In the genomic region with DNA sequence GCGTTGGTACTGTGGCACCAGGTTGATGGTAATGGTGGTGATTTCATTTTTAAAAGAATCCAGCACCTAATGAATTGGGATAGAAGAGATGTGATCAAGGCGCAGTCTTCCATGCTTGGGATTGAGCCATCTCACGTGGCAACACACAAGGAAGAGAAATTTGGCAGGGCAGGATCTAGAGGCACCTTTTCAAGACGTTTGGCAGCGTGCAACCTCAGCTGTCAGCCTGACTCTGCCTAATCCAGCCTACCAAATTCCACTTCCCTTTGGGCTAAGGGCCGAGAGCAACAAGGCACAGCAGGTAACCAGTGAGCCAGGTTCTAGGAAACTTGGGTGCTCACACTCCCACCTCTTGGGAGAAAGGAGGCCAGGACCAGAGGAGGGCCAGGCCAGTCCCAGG, we compare ENCODE assay signal across 14 mouse cellular contexts. TPM values are rescaled to one million over a fixed set of nuclear protein-coding genes. Genes with fewer than 3 reads are reported as not detected.
DNase-seq lines count a peak whose midpoint lies in the region; ATAC-seq and TF ChIP-seq lines count a peak whose summit lies in the region.
"Had no signal": no experiment of that assay in that cellular context is flagged by ENCODE, and none has a peak within 500 bp of the region (broad histone marks: within the 10 kb centered on the region; RNA-seq: fewer than 3 reads in every experiment).

No protein-coding gene starts in this region.

- H3K4me3 ChIP-seq in cerebellum, adult 2 months (replicated peaks; ENCODE audit: insufficient read depth, low read depth, low read length): no peak overlapping the region
- H3K4me3 ChIP-seq in heart, embryonic 10.5 days: peak overlapping the region; percentile 78; the same call in 1 of the 2 replicates
- no peak overlapping the region for H3K4me3 ChIP-seq in hindbrain, embryonic 15.5 days
- H3K4me3 ChIP-seq in hindbrain, embryonic 11.5 days (ENCODE audit: low read depth, low read length): no peak overlapping the region
- H3K4me3 ChIP-seq in E14TG2a.4 (replicated peaks; ENCODE audit: low read length): peak overlapping the region; percentile 83; the same call in 1 of the 2 replicates

- H3K4me1 ChIP-seq in cerebellum, adult 2 months (ENCODE audit: control insufficient read depth, insufficient read depth, low read length): peaks cover 3% of the 10 kb centered on the region; the same call in 1 of the 2 replicates
- peaks cover 25% of the 10 kb centered on the region for H3K4me1 ChIP-seq in heart, embryonic 10.5 days
- H3K4me1 ChIP-seq in hindbrain, embryonic 15.5 days (replicated peaks): peaks cover 10% of the 10 kb centered on the region
- H3K4me1 ChIP-seq in hindbrain, embryonic 11.5 days (replicated peaks; ENCODE audit: control insufficient read depth, insufficient read depth, low read length): no peaks in the 10 kb centered on the region; the same call in 1 of the 2 replicates
- peaks cover 32% of the 10 kb centered on the region for H3K4me1 ChIP-seq in E14TG2a.4 (replicated peaks; ENCODE audit: low read depth, low read length)

- no peak overlapping the region for H3K9ac ChIP-seq in hindbrain, embryonic 15.5 days
- no peak overlapping the region for H3K9ac ChIP-seq in hindbrain, embryonic 11.5 days (ENCODE audit: low read depth, low read length)
- H3K9ac ChIP-seq: lung, embryonic 15.5 days had no signal

- WGBS in cerebellum, adult 2 months: 33% methylated on average over 6 of the region's 6 CpGs
- WGBS in heart, embryonic 10.5 days: 68% methylated on average over 6 of the region's 6 CpGs
- 71% methylated on average over 6 of the region's 6 CpGs for WGBS in hindbrain, embryonic 15.5 days
- WGBS in hindbrain, embryonic 11.5 days: 66% methylated on average over 6 of the region's 6 CpGs

- ATAC-seq in hindbrain, embryonic 15.5 days (ENCODE audit: low FRiP score, low read depth): no peak
- no peak for ATAC-seq in hindbrain, embryonic 11.5 days (ENCODE audit: low FRiP score)

- H3K9me3 ChIP-seq in heart, embryonic 10.5 days: no peaks in the 10 kb centered on the region
- no peaks in the 10 kb centered on the region for H3K9me3 ChIP-seq in hindbrain, embryonic 15.5 days
- no peaks in the 10 kb centered on the region for H3K9me3 ChIP-seq in hindbrain, embryonic 11.5 days (ENCODE audit: control insufficient read depth, low read length)
- no peaks in the 10 kb centered on the region for H3K9me3 ChIP-seq in E14TG2a.4 (ENCODE audit: low read length)
- H3K9me3 ChIP-seq: lung, embryonic 15.5 days had no signal

- H3K27ac ChIP-seq in cerebellum, adult 2 months (ENCODE audit: insufficient read depth, low read length): no peak overlapping the region
- H3K27ac ChIP-seq in heart, embryonic 10.5 days: no peak overlapping the region
- H3K27ac ChIP-seq in hindbrain, embryonic 15.5 days (replicated peaks): no peak overlapping the region
- H3K27ac ChIP-seq in hindbrain, embryonic 11.5 days (ENCODE audit: low read depth, low read length): no peak overlapping the region
- H3K27ac ChIP-seq: lung, embryonic 15.5 days had no signal

- peak; percentile 9 to 20 for DNase-seq in cerebellum, adult 2 months
- DNase-seq in cerebellum, adult 8-10 months: no peak
- no peak for DNase-seq in heart, embryonic 10.5 days (ENCODE audit: low spot score)
- DNase-seq in heart, postnatal 36 days: no peak
- DNase-seq in hindbrain, embryonic 11.5 days (ENCODE audit: low spot score): no peak
- DNase-seq in left cerebral cortex, postnatal 4 days: no peak
- DNase-seq: embryo, embryonic 11 days; gastrocnemius, postnatal 36 days; thymus, postnatal 14 days had no signal

- intact Hi-C loops in heart, postnatal 36 days (cut with DNase I): loop anchor here (5.0 kb wide), 1 partner anchor 87 kb away; no protein-coding TSS in a partner anchor
- intact Hi-C loops in left cerebral cortex, postnatal 4 days (cut with DNase I): no loop called here

- no peak for TF ChIP-seq POLR2A in cerebellum, adult 2 months (IDR thresholded peaks at IDR 0.05; ENCODE audit: borderline replicate concordance, insufficient read depth, low read length)

- TF ChIP-seq CTCF in cerebellum, adult 2 months (IDR thresholded peaks at IDR 0.05; ENCODE audit: borderline replicate concordance, insufficient read depth, low read depth, low read length): no peak
- no peak for TF ChIP-seq CTCF in E14TG2a.4 (conservative IDR thresholded peaks at IDR 0.05; ENCODE audit: low read length)

- H3K27me3 ChIP-seq in cerebellum, adult 2 months (ENCODE audit: control insufficient read depth, insufficient read depth, low read length): no peaks in the 10 kb centered on the region
- peaks cover 20% of the 10 kb centered on the region for H3K27me3 ChIP-seq in heart, embryonic 10.5 days (ENCODE audit: insufficient read depth, poor library complexity, severe bottlenecking)
- H3K27me3 ChIP-seq in hindbrain, embryonic 15.5 days: peaks cover 33% of the 10 kb centered on the region
- H3K27me3 ChIP-seq in hindbrain, embryonic 11.5 days (ENCODE audit: control insufficient read depth, insufficient read depth, low read length): peaks cover 32% of the 10 kb centered on the region
- peaks cover 46% of the 10 kb centered on the region for H3K27me3 ChIP-seq in E14TG2a.4 (ENCODE audit: insufficient read depth, low read length)
- H3K27me3 ChIP-seq: CH12.LX had no signal

- no peaks in the 10 kb centered on the region for H3K36me3 ChIP-seq in heart, embryonic 10.5 days
- no peaks in the 10 kb centered on the region for H3K36me3 ChIP-seq in hindbrain, embryonic 15.5 days
- no peaks in the 10 kb centered on the region for H3K36me3 ChIP-seq in hindbrain, embryonic 11.5 days (ENCODE audit: control insufficient read depth, insufficient read depth, low read length)
- no peaks in the 10 kb centered on the region for H3K36me3 ChIP-seq in E14TG2a.4 (ENCODE audit: insufficient read depth, low read length)
- H3K36me3 ChIP-seq: lung, embryonic 15.5 days had no signal

- 0 out of 2 replicates have a peak overlapping the region, but pooled peaks have one; percentile 100 for H3K4me2 ChIP-seq in hindbrain, embryonic 15.5 days
- no peak overlapping the region for H3K4me2 ChIP-seq in hindbrain, embryonic 11.5 days (replicated peaks; ENCODE audit: low read depth, low read length)

RNA-seq across cellular contexts. Expression of a gene that starts 1.0 kb away (rescaled TPM):
- polyA plus RNA-seq in cerebellum, adult 2 months (2012; rRNA removed): 14.0 and 17.9 TPM in 2 replicates
- polyA plus RNA-seq in heart, embryonic 10.5 days (2016; fragmentation: Nextera tagmentation; extraction: Ambion mirVana): 3.0 and 5.1 TPM in 2 replicates
- total RNA-seq in heart, postnatal 36 days (2021): 1 to 10 TPM; 6.0 to 6.1 TPM
- 9.3 and 10.1 TPM in 2 replicates for polyA plus RNA-seq in hindbrain, embryonic 15.5 days (2015; fragmentation: Nextera tagmentation; extraction: Ambion mirVana)
- 2.5 and 4.1 TPM in 2 replicates for polyA plus RNA-seq in hindbrain, embryonic 11.5 days (2014; fragmentation: Nextera tagmentation; extraction: Ambion mirVana)
- total RNA-seq in left cerebral cortex, postnatal 4 days (2021): 10 to 100 TPM; 18.6 to 21.2 TPM
- total RNA-seq: CH12.LX had no signal
- polyA plus RNA-seq: spleen, adult 2 months had no signal

Comparison
In these comparisons a context has a peak if more than half of its experiments do, and no peak if none do; other contexts are left out.
1. DNase-seq: peak in cerebellum, adult 2 months (2 of 2); none in cerebellum, adult 8-10 months (single experiment), heart, embryonic 10.5 days (single experiment), heart, postnatal 36 days (0 of 2), hindbrain, embryonic 11.5 days (single experiment) and left cerebral cortex, postnatal 4 days (single experiment).
2. H3K4me3 ChIP-seq: peak in heart, embryonic 10.5 days (single experiment) and E14TG2a.4 (single experiment); none in cerebellum, adult 2 months (single experiment), hindbrain, embryonic 15.5 days (single experiment) and hindbrain, embryonic 11.5 days (single experiment).